Mouse (Mus musculus): ENCODE data around the gene Ankrd50. TPM values are rescaled to one million over a fixed set of nuclear protein-coding genes. Genes with fewer than 3 reads are reported as not detected.
A peak's percentile ranks its signal among the peaks of the same experiment; 100 is the strongest.

The Ankrd50 gene
- polyA plus RNA-seq, 1 experiment from 2014 or later: 18.2 TPM

GRCm38 (mm10) chr3:38446586-38446985, 38.1 kb downstream of the Ankrd50 start:
- no peak for ATAC-seq (ENCODE audit: low FRiP score, low TSS enrichment)

GRCm38 (mm10) chr3:38443875-38444274, 40.8 kb downstream of the Ankrd50 start:
- Histone ChIP-seq H3K36me3 (ENCODE audit: insufficient read depth, low read length) (no peaks in the 10 kb centered on the region), H3K4me2 (replicated peaks; ENCODE audit: low read depth, low read length) (no peak overlapping the region), H3K4me3 (ENCODE audit: low read length) (no peak overlapping the region), H3K4me1 (ENCODE audit: insufficient read depth, low read length) (no peaks in the 10 kb centered on the region), H3K27me3 (ENCODE audit: insufficient read depth, low read length) (no peaks in the 10 kb centered on the region), H3K9me3 (ENCODE audit: low read length) (no peaks in the 10 kb centered on the region), H3K27ac (ENCODE audit: low read length) (no peak overlapping the region), H3K9ac (replicated peaks; ENCODE audit: low read length) (no peak overlapping the region)
- 55% methylated on average over 4 of the region's 4 CpGs for WGBS
- ATAC-seq (ENCODE audit: low FRiP score, low TSS enrichment): no peak

More at GRCm38 (mm10) chr3:38446586-38446985, 38.1 kb downstream of the Ankrd50 start:
- 87% methylated on average over 9 of the region's 9 CpGs for WGBS
- Histone ChIP-seq H3K4me3 (ENCODE audit: low read length) (no peak overlapping the region), H3K27me3 (ENCODE audit: insufficient read depth, low read length) (no peaks in the 10 kb centered on the region), H3K27ac (ENCODE audit: low read length) (no peak overlapping the region), H3K36me3 (ENCODE audit: insufficient read depth, low read length) (peaks cover 11% of the 10 kb centered on the region), H3K4me1 (ENCODE audit: insufficient read depth, low read length) (no peaks in the 10 kb centered on the region), H3K4me2 (replicated peaks; ENCODE audit: low read depth, low read length) (no peak overlapping the region), H3K9ac (replicated peaks; ENCODE audit: low read length) (no peak overlapping the region), H3K9me3 (ENCODE audit: low read length) (peaks cover 4% of the 10 kb centered on the region; the same call in 1 of the 2 replicates)

- Histone ChIP-seq H3K4me2 (replicated peaks; ENCODE audit: low read depth, low read length) (no peak overlapping the region), H3K27me3 (ENCODE audit: insufficient read depth, low read length) (no peaks in the 10 kb centered on the region), H3K27ac (ENCODE audit: low read length) (no peak overlapping the region), H3K36me3 (ENCODE audit: insufficient read depth, low read length) (no peaks in the 10 kb centered on the region), H3K9me3 (ENCODE audit: low read length) (no peaks in the 10 kb centered on the region), H3K4me3 (ENCODE audit: low read length) (no peak overlapping the region), H3K4me1 (ENCODE audit: insufficient read depth, low read length) (no peaks in the 10 kb centered on the region), H3K9ac (replicated peaks; ENCODE audit: low read length) (no peak overlapping the region)
- no peak for ATAC-seq (ENCODE audit: low FRiP score, low TSS enrichment)
- WGBS: 41% methylated on average over 7 of the region's 7 CpGs
These were observed 44.1 kb downstream of the Ankrd50 start for GRCm38 (mm10) chr3:38440564-38440991.

GRCm38 (mm10) chr3:38436596-38436995, 48.0 kb downstream of the Ankrd50 start:
- Histone ChIP-seq H3K9me3 (ENCODE audit: low read length) (no peaks in the 10 kb centered on the region), H3K9ac (replicated peaks; ENCODE audit: low read length) (no peak overlapping the region), H3K36me3 (ENCODE audit: insufficient read depth, low read length) (no peaks in the 10 kb centered on the region), H3K4me1 (ENCODE audit: insufficient read depth, low read length) (no peaks in the 10 kb centered on the region), H3K27ac (ENCODE audit: low read length) (no peak overlapping the region), H3K27me3 (ENCODE audit: insufficient read depth, low read length) (no peaks in the 10 kb centered on the region), H3K4me3 (ENCODE audit: low read length) (no peak overlapping the region), H3K4me2 (replicated peaks; ENCODE audit: low read depth, low read length) (no peak overlapping the region)
- WGBS: 92% methylated on average over 3 of the region's 3 CpGs
- no peak for ATAC-seq (ENCODE audit: low FRiP score, low TSS enrichment)

- WGBS: 92% methylated on average over 6 of the region's 6 CpGs
- no peaks in the 10 kb centered on the region for H3K27me3 ChIP-seq (ENCODE audit: insufficient read depth, low read length)
- ATAC-seq (ENCODE audit: low FRiP score, low TSS enrichment): no peak
- H3K4me1 ChIP-seq (ENCODE audit: insufficient read depth, low read length): no peaks in the 10 kb centered on the region
- no peak overlapping the region for H3K4me2 ChIP-seq (replicated peaks; ENCODE audit: low read depth, low read length)
- no peak overlapping the region for H3K9ac ChIP-seq (replicated peaks; ENCODE audit: low read length)
- no peak overlapping the region for H3K4me3 ChIP-seq (ENCODE audit: low read length)
- no peak overlapping the region for H3K27ac ChIP-seq (ENCODE audit: low read length)
- no peaks in the 10 kb centered on the region for H3K36me3 ChIP-seq (ENCODE audit: insufficient read depth, low read length)
- no peaks in the 10 kb centered on the region for H3K9me3 ChIP-seq (ENCODE audit: low read length)
These were observed 48.8 kb downstream of the Ankrd50 start for GRCm38 (mm10) chr3:38435828-38436227.

GRCm38 (mm10) chr3:38434486-38434885, 50.2 kb downstream of the Ankrd50 start:
- Histone ChIP-seq H3K27me3 (ENCODE audit: insufficient read depth, low read length) (no peaks in the 10 kb centered on the region), H3K4me3 (ENCODE audit: low read length) (no peak overlapping the region), H3K36me3 (ENCODE audit: insufficient read depth, low read length) (no peaks in the 10 kb centered on the region), H3K9ac (replicated peaks; ENCODE audit: low read length) (no peak overlapping the region), H3K9me3 (ENCODE audit: low read length) (no peaks in the 10 kb centered on the region), H3K27ac (ENCODE audit: low read length) (no peak overlapping the region), H3K4me2 (replicated peaks; ENCODE audit: low read depth, low read length) (no peak overlapping the region), H3K4me1 (ENCODE audit: insufficient read depth, low read length) (no peaks in the 10 kb centered on the region)
- 98% methylated on average over 2 of the region's 2 CpGs for WGBS
- no peak for ATAC-seq (ENCODE audit: low FRiP score, low TSS enrichment)

GRCm38 (mm10) chr3:38433495-38434464, 50.9 kb downstream of the Ankrd50 start:
- no peaks in the 10 kb centered on the region for H3K9me3 ChIP-seq (ENCODE audit: low read length)
- H3K4me3 ChIP-seq (ENCODE audit: low read length): no peak overlapping the region
- no peak overlapping the region for H3K4me2 ChIP-seq (replicated peaks; ENCODE audit: low read depth, low read length)
- no peak for ATAC-seq (ENCODE audit: low FRiP score, low TSS enrichment)
- H3K36me3 ChIP-seq (ENCODE audit: insufficient read depth, low read length): no peaks in the 10 kb centered on the region
- no peak overlapping the region for H3K27ac ChIP-seq (ENCODE audit: low read length)
- H3K9ac ChIP-seq (replicated peaks; ENCODE audit: low read length): no peak overlapping the region
- H3K4me1 ChIP-seq (ENCODE audit: insufficient read depth, low read length): no peaks in the 10 kb centered on the region
- 44% methylated on average over 11 of the region's 11 CpGs for WGBS
- no peaks in the 10 kb centered on the region for H3K27me3 ChIP-seq (ENCODE audit: insufficient read depth, low read length)

- no peaks in the 10 kb centered on the region for H3K27me3 ChIP-seq (ENCODE audit: insufficient read depth, low read length)
- H3K4me2 ChIP-seq (replicated peaks; ENCODE audit: low read depth, low read length): no peak overlapping the region
- no peaks in the 10 kb centered on the region for H3K36me3 ChIP-seq (ENCODE audit: insufficient read depth, low read length)
- ATAC-seq (ENCODE audit: low FRiP score, low TSS enrichment): peak; percentile 51; the same call in 1 of the 2 replicates
- H3K4me3 ChIP-seq (ENCODE audit: low read length): no peak overlapping the region
- WGBS: 57% methylated on average over 5 of the region's 5 CpGs
- no peak overlapping the region for H3K9ac ChIP-seq (replicated peaks; ENCODE audit: low read length)
- H3K9me3 ChIP-seq (ENCODE audit: low read length): no peaks in the 10 kb centered on the region
- H3K4me1 ChIP-seq (ENCODE audit: insufficient read depth, low read length): no peaks in the 10 kb centered on the region
- no peak overlapping the region for H3K27ac ChIP-seq (ENCODE audit: low read length)
These were observed 53.2 kb downstream of the Ankrd50 start for GRCm38 (mm10) chr3:38431461-38431860.

- Histone ChIP-seq H3K4me3 (ENCODE audit: low read length) (no peak overlapping the region), H3K9me3 (ENCODE audit: low read length) (no peaks in the 10 kb centered on the region), H3K9ac (replicated peaks; ENCODE audit: low read length) (no peak overlapping the region), H3K27ac (ENCODE audit: low read length) (no peak overlapping the region), H3K36me3 (ENCODE audit: insufficient read depth, low read length) (no peaks in the 10 kb centered on the region), H3K27me3 (ENCODE audit: insufficient read depth, low read length) (no peaks in the 10 kb centered on the region), H3K4me2 (replicated peaks; ENCODE audit: low read depth, low read length) (no peak overlapping the region), H3K4me1 (ENCODE audit: insufficient read depth, low read length) (no peaks in the 10 kb centered on the region)
- 83% methylated on average over 6 of the region's 6 CpGs for WGBS
- ATAC-seq (ENCODE audit: low FRiP score, low TSS enrichment): no peak
These were observed 53.6 kb downstream of the Ankrd50 start for GRCm38 (mm10) chr3:38431042-38431441.

GRCm38 (mm10) chr3:38427200-38427599, 57.4 kb downstream of the Ankrd50 start:
- 94% methylated on average over 1 of the region's 1 CpGs for WGBS
- Histone ChIP-seq H3K4me1 (ENCODE audit: insufficient read depth, low read length) (no peaks in the 10 kb centered on the region), H3K36me3 (ENCODE audit: insufficient read depth, low read length) (no peaks in the 10 kb centered on the region), H3K9ac (replicated peaks; ENCODE audit: low read length) (no peak overlapping the region), H3K27me3 (ENCODE audit: insufficient read depth, low read length) (no peaks in the 10 kb centered on the region), H3K4me2 (replicated peaks; ENCODE audit: low read depth, low read length) (no peak overlapping the region), H3K27ac (ENCODE audit: low read length) (no peak overlapping the region), H3K9me3 (ENCODE audit: low read length) (no peaks in the 10 kb centered on the region), H3K4me3 (ENCODE audit: low read length) (no peak overlapping the region)
- ATAC-seq (ENCODE audit: low FRiP score, low TSS enrichment): no peak
